13 mouse cellular contexts compared by ENCODE assay signal in genomic region chr7:31144886-31145285, GRCm38 (mm10). TPM values are rescaled to one million over a fixed set of nuclear protein-coding genes. Genes with fewer than 3 reads are reported as not detected.
DNase-seq lines count a peak whose midpoint lies in the region; ATAC-seq and TF ChIP-seq lines count a peak whose summit lies in the region.
"Had no signal": no experiment of that assay in that cellular context is flagged by ENCODE, and none has a peak within 500 bp of the region (broad histone marks: within the 10 kb centered on the region; RNA-seq: fewer than 3 reads in every experiment).

No protein-coding gene starts in this region.

- H3K27me3 ChIP-seq in kidney, postnatal 0 days (ENCODE audit: insufficient read depth, low read length), result no peaks in the 10 kb centered on the region
- H3K27me3 ChIP-seq: embryonic facial prominence, embryonic 15.5 days; neural tube, embryonic 15.5 days had no signal

- H3K27ac ChIP-seq in kidney, postnatal 0 days, result no peak overlapping the region
- H3K27ac ChIP-seq: embryonic facial prominence, embryonic 15.5 days had no signal

- DNase-seq in kidney, postnatal 0 days (ENCODE audit: low spot score), result no peak
- no peak for DNase-seq in kidney, postnatal 10 days
- DNase-seq in right cerebral cortex, postnatal 25 days, result peak; percentile 8
- DNase-seq in right cerebral cortex, postnatal 4 days, result no peak
- DNase-seq in ES-CJ7 (ENCODE audit: low read depth, low spot score), result peak; percentile 62
- peak; percentile 81 for DNase-seq in naive thymus-derived CD4-positive, alpha-beta T cell, adult 2 months (ENCODE audit: low read depth)
- no peak for DNase-seq in frontal cortex, adult 2 months (ENCODE audit: extremely low spot score in 1 of 2, low spot score in 1 of 2)
- DNase-seq: adrenal gland, adult 8-10 months; heart, postnatal 10 days; kidney, postnatal 4 days had no signal

- peaks cover 35% of the 10 kb centered on the region for H3K36me3 ChIP-seq in kidney, postnatal 0 days (ENCODE audit: insufficient read depth, low read length)

- 98% methylated on average over 16 of the region's 16 CpGs for whole genome bisulfite sequencing in kidney, postnatal 0 days

- no peak overlapping the region for H3K4me3 ChIP-seq in kidney, postnatal 0 days (replicated peaks; ENCODE audit: low read depth, low read length)
- H3K4me3 ChIP-seq: embryonic facial prominence, embryonic 15.5 days; neural tube, embryonic 15.5 days had no signal

- H3K4me2 ChIP-seq in kidney, postnatal 0 days (ENCODE audit: low read length), result no peak overlapping the region
- H3K4me2 ChIP-seq: embryonic facial prominence, embryonic 15.5 days; neural tube, embryonic 15.5 days had no signal

- peaks cover 20% of the 10 kb centered on the region for H3K4me1 ChIP-seq in kidney, postnatal 0 days (replicated peaks; ENCODE audit: insufficient read depth, low read length)

- H3K9me3 ChIP-seq in kidney, postnatal 0 days (replicated peaks; ENCODE audit: low read length), result no peaks in the 10 kb centered on the region
- H3K9me3 ChIP-seq: embryonic facial prominence, embryonic 15.5 days; neural tube, embryonic 15.5 days had no signal

- no peak for ATAC-seq in kidney, postnatal 0 days (replicated peaks; ENCODE audit: low FRiP score, low read depth)
- ATAC-seq: forebrain, embryonic 14.5 days had no signal

- peak; percentile 32 for TF ChIP-seq CTCF in kidney, postnatal 0 days (IDR thresholded peaks at IDR 0.05; ENCODE audit: low read depth)

- no peak overlapping the region for H3K9ac ChIP-seq in kidney, postnatal 0 days (ENCODE audit: low read depth, low read length)
- H3K9ac ChIP-seq: embryonic facial prominence, embryonic 15.5 days; neural tube, embryonic 15.5 days had no signal

RNA-seq across cellular contexts. Expression of gene Gramd1a, which starts 10.8 kb away (rescaled TPM):
- 36.2 and 36.3 TPM in 2 replicates for polyA plus RNA-seq in kidney, postnatal 0 days (2015; fragmentation: Nextera tagmentation; extraction: Ambion mirVana)
- polyA plus RNA-seq in frontal cortex, adult 2 months (2012; rRNA removed), result 174 and 186 TPM in 2 replicates

RNA-seq across cellular contexts. Expression of gene Scn1b, which starts 18.1 kb away (rescaled TPM):
- 2.2 and 2.8 TPM in 2 replicates for polyA plus RNA-seq in kidney, postnatal 0 days (2015; fragmentation: Nextera tagmentation; extraction: Ambion mirVana)
- 627 and 752 TPM in 2 replicates for polyA plus RNA-seq in frontal cortex, adult 2 months (2012; rRNA removed)

RNA-seq across cellular contexts. Expression of gene Hpn, which starts 29.8 kb away (rescaled TPM):
- 106 and 110 TPM in 2 replicates for polyA plus RNA-seq in kidney, postnatal 0 days (2015; fragmentation: Nextera tagmentation; extraction: Ambion mirVana)
- 3.3 and 4.0 TPM in 2 replicates for polyA plus RNA-seq in frontal cortex, adult 2 months (2012; rRNA removed)
- polyA plus RNA-seq: forebrain, embryonic 14.5 days had no signal

Comparison
In these comparisons a context has a peak if more than half of its experiments do, and no peak if none do; other contexts are left out.
1. DNase-seq: peak in right cerebral cortex, postnatal 25 days (single experiment), ES-CJ7 (single experiment) and naive thymus-derived CD4-positive, alpha-beta T cell, adult 2 months (single experiment); none in kidney, postnatal 0 days (single experiment), kidney, postnatal 10 days (single experiment), right cerebral cortex, postnatal 4 days (single experiment) and frontal cortex, adult 2 months (0 of 2).
2. RNA of gene Scn1b, which starts 18.1 kb away (polyA plus RNA-seq): 627 to 752 TPM in frontal cortex, adult 2 months; 2.2 to 2.8 TPM in kidney, postnatal 0 days; every median in the first group is over 100 times any median in the second.
3. RNA of gene Hpn, which starts 29.8 kb away (polyA plus RNA-seq): 106 to 110 TPM in kidney, postnatal 0 days; 3.3 to 4.0 TPM in frontal cortex, adult 2 months; every median in the first group is over 10 times any median in the second.